Mouse (Mus musculus): ENCODE data around the gene March1.

DNA sequence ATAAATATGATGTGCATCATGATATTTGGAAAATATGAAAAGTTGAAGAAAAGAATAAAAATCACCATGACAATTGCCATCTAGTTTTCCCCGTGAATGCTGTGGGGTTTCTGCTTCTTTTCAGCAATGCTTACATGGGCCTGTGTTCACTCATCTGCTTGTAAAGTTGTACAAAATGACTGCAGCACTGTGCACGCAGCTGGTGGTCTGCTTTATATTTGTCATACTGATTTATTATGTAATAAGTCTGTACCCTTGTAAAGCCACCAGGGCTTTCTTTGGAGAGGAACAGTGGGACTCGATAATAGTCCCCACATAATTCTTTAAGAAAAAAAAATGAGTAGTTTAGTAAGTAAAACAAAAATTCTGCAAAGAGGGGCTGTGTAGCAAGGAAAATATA lies 564.6 kb downstream of the March1 start:
- TF ChIP-seq CTCF (IDR thresholded peaks at IDR 0.05; ENCODE audit: low read depth) = no peak
- TF ChIP-seq EP300 (optimal IDR thresholded peaks at IDR 0.05) = no peak
